Mouse (Mus musculus): ENCODE measurements around the gene Hus1b.

DNA sequence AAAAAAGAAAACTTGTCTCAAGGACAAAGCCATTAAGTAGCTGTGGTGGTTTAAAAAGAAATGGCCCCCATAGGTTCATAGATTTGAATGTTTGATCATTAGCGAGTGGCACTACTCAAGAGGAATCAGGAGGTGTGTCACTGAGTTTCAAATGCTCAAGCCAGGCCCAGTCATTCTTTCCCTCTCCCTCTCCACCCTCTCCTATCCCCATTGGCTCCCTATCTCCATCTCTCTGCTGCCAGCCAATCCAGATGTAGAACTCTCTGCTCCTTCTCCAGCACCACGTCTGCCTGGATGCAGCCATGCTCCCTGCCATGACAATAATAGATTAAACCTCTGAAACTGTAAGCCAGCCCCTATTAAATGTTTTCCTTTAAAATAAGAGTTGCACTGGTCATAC lies 14.4 kb upstream of the Hus1b start:
- TF ChIP-seq CTCF (IDR thresholded peaks at IDR 0.05) (no peak), EP300 (IDR thresholded peaks at IDR 0.05) (no peak)
